Mouse (Mus musculus) liver, embryonic 14.5 days (tissue): ENCODE data around the gene Ror2. TPM values are rescaled to one million over a fixed set of nuclear protein-coding genes. Genes with fewer than 3 reads are reported as not detected.

Source experiments
- ATAC-seq: fragments of 200-750 bp; cut with Nextera tagmentation; 2 replicates; pipeline ENCODE4 v1.8.0; 2017; ENCODE audit warnings: moderate number of reproducible peaks, mild to moderate bottlenecking, moderate library complexity; ENCODE audit not compliant: insufficient read depth
- DNase-seq, 3 experiments: peaks; one replicate each; pipeline ENCODE4 v3.0.0-alpha.2; 2012 to 2013; ENCODE audit warnings: low read depth in 3 of 3, low spot score in 3 of 3
- H3K27ac ChIP-seq: fragments of 300-500 bp; sonication (generic); 2 replicates; pipeline ENCODE4 v1.5.1; 2014; ENCODE audit warnings: moderate library complexity, mild to moderate bottlenecking, control low read depth, inconsistent platforms
- H3K27me3 ChIP-seq: fragments of 300-500 bp; sonication (generic); 2 replicates; pipeline ENCODE4 v1.6.1; 2014; ENCODE audit warnings: mild to moderate bottlenecking, low read length, moderate library complexity; ENCODE audit not compliant: control insufficient read depth, insufficient read depth
- H3K36me3 ChIP-seq: fragments of 300-500 bp; sonication (generic); replicated peaks from 2 replicates; pipeline ENCODE4 v1.6.1; 2014; ENCODE audit warnings: low read depth; ENCODE audit not compliant: control insufficient read depth, insufficient read depth
- H3K4me1 ChIP-seq, 2 experiments: fragments of 200-500 bp in 1 of 2; fragments of 300-500 bp in 1 of 2; sonication (generic) in 1 of 2; replicated peaks; 2 replicates each; pipeline ENCODE4 v1.6.1; 2012 to 2014; ENCODE audit warnings: antibody characterized with exemption in 1 of 2, inconsistent platforms in 1 of 2, low read length in 1 of 2; ENCODE audit not compliant: control insufficient read depth in 2 of 2, insufficient read depth in 2 of 2
- H3K4me2 ChIP-seq: fragments of 300-500 bp; sonication (generic); 2 replicates; pipeline ENCODE4 v1.6.1; 2014; ENCODE audit warnings: low read depth, mild to moderate bottlenecking, control low read depth, moderate library complexity
- H3K4me3 ChIP-seq, 2 experiments: fragments of 200-500 bp in 1 of 2; fragments of 300-500 bp in 1 of 2; sonication (generic) in 1 of 2; 2 replicates each; pipeline ENCODE4 v1.5.1; 2012 to 2014; ENCODE audit warnings: low read depth in 2 of 2, low read length in 2 of 2, mild to moderate bottlenecking in 2 of 2, control low read depth in 1 of 2, inconsistent platforms in 1 of 2, moderate library complexity in 1 of 2; ENCODE audit not compliant: insufficient read depth in 1 of 2
- H3K9ac ChIP-seq: fragments of 300-500 bp; sonication (generic); replicated peaks from 2 replicates; pipeline ENCODE4 v1.6.1; 2014; ENCODE audit warnings: mild to moderate bottlenecking, control low read depth, moderate library complexity
- H3K9me3 ChIP-seq: fragments of 300-500 bp; sonication (generic); 2 replicates; pipeline ENCODE4 v1.6.1; 2016; ENCODE audit warnings: low read length, mixed read lengths; ENCODE audit not compliant: control insufficient read depth
- CTCF ChIP-seq: IDR thresholded peaks from 2 replicates; pipeline ENCODE4 v1.5.1; 2016; ENCODE audit warnings: antibody characterized with exemption, low read depth, control low read depth
- EP300 ChIP-seq: IDR thresholded peaks from 2 replicates; pipeline ENCODE4 v1.6.1; 2016; ENCODE audit warnings: antibody characterized with exemption, low read depth
- WGBS: fragments of 180-500 bp; shearing (Covaris S2); extraction: QIAGEN DNeasy Blood & Tissue Kit; methylation state at CpG from one replicate; pipeline ENCODE4 v1.1.7; 2014; ENCODE audit not compliant: insufficient replicate concordance; 5-methylcytosine and 5-hydroxymethylcytosine counted together
- polyA plus RNA-seq, 2 experiments: library from polyadenylated mRNA; depleted of rRNA in 1 of 2; stranded (reverse) in 1 of 2; unstranded in 1 of 2; fragments of >200 nt; fragmentation: Nextera tagmentation in 1 of 2; extraction: Ambion mirVana in 1 of 2; gene quantifications; 2 replicates each; pipeline versions ENCODE4 v1.2.1 to v1.2.3; 2012 to 2014

Ror2 gene
- polyA plus RNA-seq, 2 experiments, result 0.03 to 0.19 TPM

DNA sequence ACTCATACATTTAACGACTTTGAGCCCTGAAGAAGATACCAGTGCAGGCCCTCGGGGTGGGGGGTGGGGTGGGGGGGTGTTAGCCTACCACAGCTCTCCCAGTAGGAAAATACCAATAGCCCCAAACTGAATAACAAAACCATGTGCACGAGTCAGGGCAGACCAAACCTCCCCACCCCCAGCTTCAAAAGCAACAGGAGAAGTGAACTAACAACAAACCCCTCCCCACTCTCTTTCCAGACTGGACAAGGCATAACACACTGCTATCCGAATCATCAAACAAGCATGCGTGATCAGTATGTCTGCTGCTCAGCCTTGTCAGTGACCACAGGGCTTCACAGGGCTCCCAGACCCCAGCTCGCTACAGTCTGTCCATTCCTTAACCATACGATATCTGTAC is 94.3 kb downstream of the Ror2 start:
- H3K27ac ChIP-seq, result no peak overlapping the region
- DNase-seq, result no peak
- no peaks in the 10 kb centered on the region for H3K27me3 ChIP-seq
- H3K36me3 ChIP-seq, result no peaks in the 10 kb centered on the region
- TF ChIP-seq CTCF (no peak), EP300 (no peak)
- no peaks in the 10 kb centered on the region for H3K9me3 ChIP-seq
- ATAC-seq, result no peak
- 43% methylated on average over 7 of the region's 7 CpGs for WGBS
- no peaks in the 10 kb centered on the region for H3K4me1 ChIP-seq
- H3K9ac ChIP-seq, result no peak overlapping the region
- H3K4me3 ChIP-seq, result no peak overlapping the region
- H3K4me2 ChIP-seq, result no peak overlapping the region

DNA sequence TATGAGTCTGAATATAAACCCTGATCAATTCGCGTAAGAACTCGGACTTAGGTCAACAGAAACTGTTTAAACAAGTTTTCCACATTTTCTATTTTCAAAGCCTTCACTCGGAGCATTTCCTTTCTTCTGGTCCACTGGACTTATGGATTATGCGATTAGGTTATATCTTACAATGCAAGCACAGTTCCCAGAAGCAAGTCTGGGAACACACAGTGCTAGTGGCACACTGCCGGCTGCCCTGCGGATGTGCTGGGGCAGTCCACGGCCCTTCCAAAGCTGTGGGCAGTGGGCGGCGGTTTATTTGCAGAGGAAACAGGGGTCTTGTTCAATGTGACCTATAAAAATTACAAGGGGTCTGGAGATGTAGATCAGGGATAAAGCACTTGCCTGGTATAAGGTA is 97.0 kb downstream of the Ror2 start:
- Histone ChIP-seq H3K4me2 (no peak overlapping the region), H3K27ac (no peak overlapping the region)
- no peak for ATAC-seq

DNA sequence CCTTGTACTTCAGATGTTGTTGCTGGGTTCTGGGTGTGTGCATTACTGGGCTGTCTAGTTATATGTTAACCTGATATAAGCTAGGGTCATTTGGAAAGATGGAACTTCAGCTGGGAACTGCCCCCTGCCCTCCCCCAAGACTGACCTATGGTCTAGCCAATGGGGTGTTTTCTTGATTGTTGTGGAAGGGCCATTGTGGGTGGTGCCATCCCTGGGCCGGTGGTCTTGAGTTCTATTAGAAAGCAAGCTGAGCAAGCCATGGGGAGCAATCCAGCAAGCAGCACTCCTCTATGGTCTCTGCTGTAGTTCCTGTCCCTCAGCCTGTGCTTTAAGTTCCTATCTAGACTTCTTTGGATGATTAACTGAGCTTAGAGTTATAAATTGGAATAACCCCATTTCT is 101.1 kb downstream of the Ror2 start:
- no peak overlapping the region for H3K4me2 ChIP-seq
- no peaks in the 10 kb centered on the region for H3K27me3 ChIP-seq
- H3K9ac ChIP-seq, result no peak overlapping the region
- H3K36me3 ChIP-seq, result no peaks in the 10 kb centered on the region
- H3K4me3 ChIP-seq, result no peak overlapping the region
- no peaks in the 10 kb centered on the region for H3K4me1 ChIP-seq
- TF ChIP-seq CTCF (no peak), EP300 (no peak)
- DNase-seq, result no peak
- H3K9me3 ChIP-seq, result no peaks in the 10 kb centered on the region
- ATAC-seq, result no peak
- H3K27ac ChIP-seq, result no peak overlapping the region
- 57% methylated on average over 1 of the region's 1 CpGs for WGBS

More for the DNA sequence above, 97.0 kb downstream of the Ror2 start:
- Histone ChIP-seq H3K36me3 (no peaks in the 10 kb centered on the region), H3K9me3 (no peaks in the 10 kb centered on the region), H3K4me1 (no peaks in the 10 kb centered on the region), H3K9ac (no peak overlapping the region), H3K27me3 (no peaks in the 10 kb centered on the region), H3K4me3 (no peak overlapping the region)
- TF ChIP-seq CTCF (no peak), EP300 (no peak)
- DNase-seq, result no peak
- 68% methylated on average over 10 of the region's 10 CpGs for WGBS

DNA sequence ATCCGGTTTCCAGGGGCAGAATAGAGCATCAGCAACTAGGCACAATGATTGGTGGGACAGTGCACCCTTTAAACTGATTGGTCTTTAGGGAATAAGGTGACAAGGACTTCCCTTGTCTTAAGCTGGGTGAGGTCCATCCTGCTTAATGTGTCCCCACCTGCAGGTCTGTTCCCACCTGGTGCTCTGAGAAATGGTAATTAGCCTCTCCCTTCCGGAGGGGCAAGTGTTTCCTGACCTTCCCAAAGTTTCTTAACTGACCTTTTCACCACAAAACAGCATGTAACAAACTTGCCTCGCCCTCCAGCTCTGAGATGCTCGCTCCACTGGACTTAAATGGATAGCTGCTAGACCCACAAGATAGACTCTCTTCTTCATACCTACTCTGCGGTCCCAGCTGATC is 101.8 kb downstream of the Ror2 start:
- Histone ChIP-seq H3K4me1 (no peaks in the 10 kb centered on the region), H3K4me3 (no peak overlapping the region), H3K4me2 (no peak overlapping the region), H3K27me3 (no peaks in the 10 kb centered on the region), H3K36me3 (no peaks in the 10 kb centered on the region), H3K27ac (no peak overlapping the region), H3K9me3 (no peaks in the 10 kb centered on the region), H3K9ac (no peak overlapping the region)
- TF ChIP-seq CTCF, result no peak
- ATAC-seq (no peak), DNase-seq (no peak)
- 54% methylated on average over 5 of the region's 5 CpGs for WGBS

DNA sequence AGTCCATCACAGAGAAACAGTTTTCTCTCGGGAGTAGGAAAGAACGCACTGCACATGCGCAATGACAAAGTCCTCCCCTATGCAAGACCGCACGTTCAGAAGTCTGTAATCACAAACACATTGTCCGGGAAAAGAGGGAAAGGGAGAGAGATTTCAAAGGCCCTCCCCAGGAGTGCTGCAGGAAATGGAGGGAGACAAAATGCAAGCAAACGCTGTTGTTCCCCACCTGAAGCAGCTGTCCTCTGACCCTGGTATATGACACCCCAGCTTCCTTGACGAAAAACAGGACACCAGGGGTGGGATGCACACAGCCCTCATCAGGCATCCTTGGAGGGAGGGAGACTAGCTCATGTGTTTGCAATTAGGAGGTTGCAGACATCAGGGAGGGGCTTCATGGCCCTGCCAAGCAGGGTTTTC is 102.8 kb downstream of the Ror2 start:
- H3K9me3 ChIP-seq, result no peaks in the 10 kb centered on the region
- no peaks in the 10 kb centered on the region for H3K4me1 ChIP-seq
- H3K4me3 ChIP-seq, result no peak overlapping the region
- H3K9ac ChIP-seq, result no peak overlapping the region
- no peak for DNase-seq
- H3K36me3 ChIP-seq, result no peaks in the 10 kb centered on the region
- no peak overlapping the region for H3K4me2 ChIP-seq
- TF ChIP-seq EP300 (no peak), CTCF (no peak)
- H3K27me3 ChIP-seq, result no peaks in the 10 kb centered on the region
- ATAC-seq, result no peak
- WGBS, result 32% methylated on average over 8 of the region's 8 CpGs
- H3K27ac ChIP-seq, result no peak overlapping the region
